Mouse (Mus musculus): Measurements from ENCODE around the gene Exosc10. TPM values are rescaled to one million over a fixed set of nuclear protein-coding genes. Genes with fewer than 3 reads are reported as not detected.
A peak's percentile ranks its signal among the peaks of the same experiment; 100 is the strongest.

Gene Exosc10
- 23.9 and 32.0 TPM in 2 replicates for polyA plus RNA-seq (2012; rRNA removed)

DNA sequence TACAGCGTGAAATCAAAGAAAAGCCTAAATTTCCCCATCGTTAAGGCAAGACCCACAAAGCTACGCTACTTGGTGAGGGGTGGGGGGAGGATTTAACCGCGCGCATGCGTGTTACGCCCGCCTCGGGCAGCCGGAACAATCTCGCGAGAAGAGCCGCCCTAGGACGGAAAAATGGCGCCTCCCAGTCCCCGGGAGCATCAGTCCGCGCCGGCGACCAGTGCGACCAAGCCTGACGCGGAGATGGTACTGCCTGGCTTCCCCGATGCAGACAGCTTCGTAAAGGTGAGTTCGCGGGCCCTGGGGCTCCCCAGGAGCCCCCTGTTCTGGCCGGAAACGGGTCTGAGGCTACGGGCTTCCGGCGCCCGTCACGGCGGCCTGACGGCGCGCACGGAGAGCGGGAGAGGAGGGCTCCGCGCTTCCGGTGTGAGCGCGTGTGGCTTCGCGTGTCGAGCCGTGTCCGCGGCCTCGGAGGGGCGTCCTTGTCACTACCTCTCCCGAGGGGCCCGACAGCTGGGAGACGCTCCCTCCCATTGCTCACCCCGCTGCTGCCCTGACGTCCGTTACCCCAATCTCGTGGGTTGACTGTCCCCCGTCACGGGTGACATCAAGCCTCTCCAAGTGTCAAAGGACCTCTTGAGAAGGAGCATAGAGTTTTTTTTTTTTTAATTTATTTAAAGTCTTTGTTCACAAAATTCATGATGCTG, at the start of gene Exosc10:
Exosc10 (plus strand) TSS at position 133 of the 704 bp plus-strand sequence.
- DNase-seq (ENCODE audit: low read depth), result peak; percentile 22

DNA sequence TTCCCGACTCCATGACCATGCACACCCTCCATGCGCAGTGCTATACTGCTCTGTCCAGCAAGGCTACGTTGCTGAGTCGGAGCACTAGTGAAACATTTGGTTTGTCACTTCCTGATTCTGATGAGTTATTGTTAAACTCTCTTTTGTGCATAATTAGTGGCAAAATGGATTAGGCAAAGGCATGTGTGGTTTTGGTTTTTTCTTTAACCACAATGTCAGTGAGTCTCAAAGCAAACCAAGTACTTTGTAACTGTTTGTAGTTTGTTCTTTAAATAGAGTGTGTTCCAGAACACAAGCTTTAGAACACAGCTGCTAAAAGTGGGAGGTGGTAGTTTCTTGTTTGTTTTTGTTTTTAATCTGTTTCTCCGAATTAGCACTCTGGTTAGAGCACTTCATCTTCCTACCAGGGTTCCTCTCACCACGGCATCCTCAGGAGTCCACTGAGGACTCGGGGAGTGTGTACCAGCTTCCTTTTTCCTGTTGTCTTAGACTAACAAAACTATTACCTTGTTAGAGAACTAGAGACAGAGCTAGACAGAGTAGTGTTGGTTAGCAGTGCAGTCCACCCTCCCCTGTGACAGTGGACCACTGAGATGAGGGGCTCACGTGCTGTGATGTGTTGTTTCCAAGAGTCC, 48.7 kb upstream of the Exosc10 start:
- no peak for DNase-seq (ENCODE audit: low read depth)

DNA sequence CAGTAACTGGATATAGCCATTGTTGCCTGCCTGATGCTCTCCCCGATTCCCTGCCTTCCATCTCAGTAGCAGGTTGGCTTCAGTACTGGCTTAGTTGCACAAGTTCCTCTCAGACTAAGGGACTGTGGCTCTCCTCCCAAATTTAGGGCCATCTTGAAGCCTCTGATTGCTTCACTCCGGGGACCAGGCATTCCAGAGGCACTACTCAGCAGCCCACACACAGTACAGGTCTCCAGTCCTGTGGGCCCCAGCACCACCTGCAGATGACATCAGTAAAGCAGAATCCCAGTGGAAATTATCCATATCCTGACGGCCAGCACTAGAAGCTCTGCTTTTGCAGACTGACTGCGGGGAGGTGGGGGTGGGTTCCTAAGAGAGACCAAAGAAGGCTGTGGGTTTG, 47.5 kb upstream of the Exosc10 start:
- no peak for DNase-seq (ENCODE audit: low read depth)

DNA sequence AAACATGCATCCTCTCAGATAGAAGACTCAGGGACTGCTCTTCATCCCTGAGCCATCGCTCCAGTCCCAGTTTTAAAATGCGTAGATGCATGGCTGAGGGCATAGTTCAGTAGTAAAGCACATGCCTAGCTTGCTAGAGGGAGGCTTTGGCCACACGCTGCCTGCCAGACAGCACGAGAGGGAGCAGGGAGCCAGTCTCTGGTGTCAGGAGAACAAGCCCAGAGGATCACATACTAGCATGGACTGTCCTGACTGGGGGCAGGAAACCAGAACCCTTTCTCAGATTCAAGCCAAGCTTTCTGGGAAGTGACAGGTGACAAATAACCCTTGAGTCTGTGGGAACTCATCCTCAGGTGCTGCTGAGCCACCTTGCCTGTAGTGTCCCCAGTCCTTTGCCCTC, 46.9 kb upstream of the Exosc10 start:
- DNase-seq (ENCODE audit: low read depth), result no peak

DNA sequence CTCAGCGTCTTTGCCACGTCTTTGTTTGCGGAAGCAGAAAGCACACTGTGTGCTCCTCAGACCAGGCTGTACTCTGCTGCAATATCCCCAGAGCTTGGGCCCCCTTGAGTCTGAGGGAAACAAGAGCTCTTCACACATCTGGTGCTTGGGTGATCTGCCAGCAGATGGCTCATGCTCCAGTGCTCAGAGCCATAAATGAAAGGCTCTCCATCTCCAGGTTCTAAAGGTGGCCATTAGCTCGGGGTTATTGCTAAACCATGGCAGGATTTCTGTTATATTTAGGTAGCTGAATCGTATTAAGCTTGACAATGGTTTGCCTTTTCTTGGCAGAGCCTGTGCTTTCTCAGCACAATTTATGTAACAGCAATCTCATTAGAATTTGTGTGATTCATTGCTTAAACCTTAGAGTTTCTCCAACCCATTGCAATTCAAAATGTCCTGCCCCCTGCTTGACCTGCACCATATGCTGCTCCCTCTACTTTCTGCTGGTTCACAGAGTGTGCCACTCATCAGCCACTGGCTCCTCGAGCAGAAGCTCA, 45.1 kb upstream of the Exosc10 start:
- no peak for DNase-seq (ENCODE audit: low read depth)

DNA sequence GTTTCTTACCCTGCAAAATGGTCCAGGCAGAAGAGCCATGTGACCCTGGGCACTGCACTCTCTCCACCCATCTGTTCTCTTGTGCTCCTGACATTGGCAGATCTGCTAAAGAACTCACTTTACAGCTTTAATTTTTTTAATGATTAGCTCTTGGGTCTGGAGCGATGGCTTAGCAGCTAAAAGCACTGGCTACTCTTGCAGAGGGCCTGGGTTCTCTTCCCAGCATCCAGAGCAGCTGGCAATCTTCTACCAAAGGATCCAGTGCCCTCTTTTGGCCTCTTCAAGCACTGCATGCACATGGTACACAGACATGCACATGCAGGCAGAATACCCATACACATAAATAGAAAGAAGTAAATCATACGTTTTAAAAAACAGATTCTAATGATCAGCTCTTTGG, 42.9 kb upstream of the Exosc10 start:
- DNase-seq (ENCODE audit: low read depth), result no peak

DNA sequence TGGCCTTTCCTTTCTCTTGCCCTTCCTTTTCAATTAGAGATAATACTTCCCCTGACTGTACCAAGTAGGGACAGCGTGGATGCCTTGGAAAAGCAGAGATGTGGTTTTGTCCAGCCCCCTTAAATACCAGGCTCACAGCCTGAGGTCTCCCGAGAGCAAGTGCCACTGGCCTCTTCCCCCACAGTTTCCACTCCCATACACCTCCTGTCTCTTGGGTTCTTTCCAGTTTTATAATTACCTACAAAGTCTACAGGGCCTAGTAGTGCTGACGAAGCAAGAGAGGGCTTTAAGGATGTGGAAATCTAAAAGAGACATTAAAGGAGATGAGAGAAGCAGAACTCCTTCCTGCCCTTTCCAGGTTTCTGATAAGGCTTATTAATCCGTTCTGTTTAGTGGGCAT, 40.4 kb upstream of the Exosc10 start:
- DNase-seq (ENCODE audit: low read depth), result no peak

DNA sequence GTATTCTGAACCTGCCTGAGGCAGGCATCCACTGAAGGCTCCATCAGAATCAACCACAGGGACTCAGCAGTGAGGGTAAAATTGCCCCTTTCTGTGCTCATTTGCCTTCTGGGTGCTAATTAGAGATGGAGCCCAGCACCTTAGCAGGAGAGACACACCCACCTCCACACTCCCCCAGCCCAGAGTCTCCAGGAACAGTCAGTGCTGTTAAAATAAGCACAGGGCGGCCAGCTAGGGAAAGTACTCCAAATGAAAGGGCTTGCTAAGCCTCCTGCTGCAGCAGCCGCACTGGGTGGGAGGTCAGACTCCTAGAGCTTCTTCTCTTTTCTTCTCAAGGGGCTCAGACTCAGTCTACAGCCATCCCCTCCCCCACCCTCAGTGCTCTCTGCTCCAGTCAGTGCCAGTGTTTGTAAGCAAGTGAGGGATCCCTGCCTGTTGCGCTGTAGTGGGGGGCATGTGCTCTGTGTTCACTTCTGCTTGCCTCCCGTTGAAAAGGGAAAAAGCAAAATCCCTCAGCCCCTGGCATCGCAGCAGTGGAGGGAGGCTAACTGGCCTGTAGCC, 39.9 kb upstream of the Exosc10 start:
- DNase-seq (ENCODE audit: low read depth), result no peak

DNA sequence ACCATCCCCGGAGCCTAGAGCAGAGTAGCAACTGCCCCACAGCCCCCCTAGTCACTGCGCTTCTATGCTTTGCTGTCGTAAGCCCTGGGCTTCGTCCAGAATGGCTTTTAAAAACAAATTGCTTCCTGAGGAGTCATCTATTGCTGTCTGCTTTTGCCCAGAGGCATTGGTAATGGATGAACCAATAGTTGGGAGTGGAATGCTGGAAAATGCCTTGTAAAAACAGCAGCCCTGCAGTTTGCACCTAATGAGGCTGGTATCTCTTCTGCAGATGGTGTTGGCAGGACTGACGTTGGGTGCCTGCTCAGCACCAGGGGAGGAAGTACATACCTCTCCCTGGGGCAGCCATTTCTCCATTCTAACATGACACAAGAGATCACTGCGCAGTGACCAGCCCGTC, 34.7 kb upstream of the Exosc10 start:
- DNase-seq (ENCODE audit: low read depth), result no peak

DNA sequence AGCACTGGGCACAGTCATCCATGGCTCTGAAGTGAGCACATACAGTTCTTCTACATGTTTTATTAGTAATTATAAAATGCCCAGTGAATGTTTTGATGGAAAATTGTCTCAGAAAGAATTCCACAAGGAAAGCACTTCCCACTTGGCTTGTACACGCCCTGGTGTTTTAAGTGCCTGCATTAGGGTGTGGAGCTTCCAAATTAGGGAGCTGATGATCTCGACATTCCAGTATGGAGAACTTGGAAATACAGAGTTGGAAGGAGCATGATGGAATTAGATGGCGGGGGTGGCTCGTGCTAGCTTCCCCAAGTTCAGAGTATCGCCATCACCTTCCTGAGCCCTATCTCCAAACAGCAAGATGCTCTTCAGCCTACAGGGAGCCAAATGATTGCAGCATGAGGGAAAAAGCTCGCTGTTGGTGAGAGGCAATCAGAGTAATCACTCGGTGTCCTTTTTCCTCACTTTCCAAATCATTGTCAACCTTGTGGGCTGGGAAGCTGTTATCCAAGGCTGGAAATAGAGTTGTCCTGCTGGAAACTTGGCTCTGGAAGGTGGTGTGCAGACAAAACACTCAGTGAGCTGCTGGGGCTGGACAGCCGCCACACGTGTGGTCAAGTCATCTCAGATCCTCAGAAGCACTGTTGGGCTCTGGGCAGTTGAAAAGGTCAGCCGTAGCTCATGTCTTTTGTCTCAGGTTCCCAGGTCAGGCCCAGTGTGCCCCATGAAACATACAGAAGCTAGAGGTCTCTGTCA, 30.9 kb upstream of the Exosc10 start:
- DNase-seq (ENCODE audit: low read depth), result no peak

DNA sequence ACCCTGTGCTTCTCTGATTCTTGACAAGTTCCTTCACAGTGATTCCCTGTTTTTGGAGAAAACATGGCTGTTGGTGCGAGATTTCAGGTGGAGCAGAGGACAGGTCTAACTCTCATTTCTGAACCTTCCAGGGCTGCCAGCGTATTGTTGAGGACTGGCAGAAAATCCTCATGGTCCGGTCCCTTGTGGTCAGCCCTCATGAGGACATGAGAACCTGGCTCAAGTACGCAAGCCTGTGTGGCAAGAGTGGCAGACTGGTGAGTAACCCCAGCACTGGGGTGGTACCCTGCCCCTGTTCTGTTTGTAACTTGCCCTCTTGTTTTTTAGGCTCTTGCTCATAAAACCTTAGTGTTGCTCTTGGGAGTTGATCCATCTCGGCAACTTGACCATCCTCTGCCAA, 27.9 kb upstream of the Exosc10 start:
- DNase-seq (ENCODE audit: low read depth), result no peak

DNA sequence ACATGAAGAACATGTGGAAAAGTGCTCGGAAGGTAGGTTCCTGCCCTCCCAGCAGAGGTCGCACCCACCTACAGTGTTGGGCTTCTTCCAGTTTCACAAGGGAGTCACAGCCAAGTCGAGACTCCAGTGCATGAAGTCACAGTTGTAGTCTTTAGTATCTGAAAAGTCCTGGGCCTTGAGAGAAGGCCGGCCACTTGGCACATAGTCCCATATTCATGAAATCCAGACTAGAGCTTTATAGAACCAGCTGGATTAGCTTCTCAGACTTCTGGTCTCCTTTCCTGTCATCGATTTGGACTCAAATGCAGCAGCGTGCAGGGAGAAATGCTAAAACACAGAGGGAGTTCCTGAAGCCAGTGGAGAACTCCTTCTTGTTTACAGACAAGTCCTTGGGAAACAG, 27.5 kb upstream of the Exosc10 start:
- DNase-seq (ENCODE audit: low read depth), result no peak

DNA sequence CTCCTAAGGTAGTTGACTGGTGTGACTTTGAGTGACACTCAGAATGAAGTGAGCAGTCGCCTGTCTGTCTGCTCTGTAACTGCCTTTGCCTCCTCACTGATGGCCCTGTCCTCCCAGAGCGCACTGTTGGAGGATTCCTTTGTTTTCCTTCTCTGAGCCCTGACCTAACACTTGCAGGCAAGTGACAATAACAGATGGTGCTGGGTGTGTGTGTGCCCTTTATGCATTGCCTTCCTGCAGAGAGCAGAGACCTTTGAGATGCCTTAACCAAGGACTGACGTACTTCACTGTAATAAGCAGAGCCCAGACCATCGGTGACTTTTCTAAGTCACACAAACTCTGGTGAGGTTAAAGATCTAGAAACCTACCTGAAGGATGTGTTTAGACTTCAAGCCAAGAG, 26.9 kb upstream of the Exosc10 start:
- DNase-seq (ENCODE audit: low read depth), result no peak

DNA sequence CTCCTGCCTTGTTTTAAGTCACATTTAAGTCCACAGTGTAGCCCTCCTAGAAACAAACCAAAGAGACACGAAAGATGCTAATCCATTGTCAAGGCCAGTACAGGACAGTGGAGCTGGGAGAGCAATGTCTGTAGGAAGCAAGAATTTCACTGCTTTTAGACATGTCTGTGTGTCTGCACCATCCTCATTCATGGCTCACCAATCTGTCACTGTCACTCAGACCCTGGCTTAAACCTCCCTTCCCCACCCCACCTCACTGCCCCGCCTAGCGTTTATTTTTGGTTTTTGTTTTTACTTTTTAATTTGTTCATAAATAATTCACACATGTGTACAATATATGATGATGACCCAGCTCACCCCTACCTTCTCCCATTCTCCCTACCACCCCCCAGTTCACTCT, 25.7 kb upstream of the Exosc10 start:
- DNase-seq (ENCODE audit: low read depth), result no peak

DNA sequence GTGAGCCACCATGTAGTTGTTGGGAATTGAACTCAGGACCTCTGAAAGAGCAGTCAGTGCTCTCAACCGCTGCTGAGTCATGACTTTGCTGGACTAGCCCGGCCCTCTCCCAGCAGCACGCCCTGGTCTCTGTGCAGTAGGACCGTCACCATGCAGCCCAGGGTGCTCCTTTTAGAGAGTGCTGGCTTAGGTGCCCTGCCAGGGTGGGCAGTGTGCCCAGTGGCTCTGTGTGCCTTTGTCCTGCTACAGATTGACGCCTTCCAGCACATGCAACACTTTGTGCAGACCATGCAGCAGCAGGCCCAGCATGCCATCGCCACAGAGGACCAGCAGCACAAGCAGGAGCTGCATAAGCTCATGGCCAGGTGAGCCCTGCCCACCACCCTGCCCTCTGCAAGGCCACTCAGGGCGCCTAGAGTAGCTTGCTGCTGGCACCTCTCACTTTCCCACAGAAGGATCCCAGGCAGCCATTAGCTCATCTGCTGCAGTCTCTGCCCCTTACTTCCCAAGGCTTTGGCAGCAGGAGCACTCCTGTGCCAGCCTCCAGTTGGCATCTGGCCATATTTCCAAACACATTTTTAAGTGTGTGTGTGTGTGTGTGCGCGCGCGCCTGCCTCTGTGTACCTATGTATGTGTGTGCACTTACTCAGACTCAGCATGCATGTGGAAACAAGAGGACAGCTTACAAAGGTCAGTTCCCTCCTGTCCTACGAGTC, 24.5 kb upstream of the Exosc10 start:
- DNase-seq (ENCODE audit: low read depth), result no peak

DNA sequence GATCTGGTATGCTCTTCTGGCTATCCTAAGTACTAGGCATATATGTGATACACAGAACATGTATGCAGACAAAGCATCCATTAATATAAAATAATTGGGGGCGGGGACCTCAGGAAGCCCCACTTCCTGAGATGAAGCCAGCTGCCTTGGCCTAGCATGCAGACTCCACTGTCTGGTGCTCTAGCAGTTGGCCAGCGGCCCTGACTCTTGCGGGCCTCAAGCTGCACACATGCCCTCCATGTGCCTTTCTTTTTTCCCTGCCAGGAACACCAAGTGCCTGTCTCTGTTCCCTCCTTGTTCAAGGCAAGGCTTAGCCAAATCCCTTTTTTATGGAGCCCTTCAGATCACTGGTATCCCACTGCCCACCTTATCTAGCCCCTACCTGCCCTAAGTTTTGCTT, 22.4 kb upstream of the Exosc10 start:
- DNase-seq (ENCODE audit: low read depth), result no peak

DNA sequence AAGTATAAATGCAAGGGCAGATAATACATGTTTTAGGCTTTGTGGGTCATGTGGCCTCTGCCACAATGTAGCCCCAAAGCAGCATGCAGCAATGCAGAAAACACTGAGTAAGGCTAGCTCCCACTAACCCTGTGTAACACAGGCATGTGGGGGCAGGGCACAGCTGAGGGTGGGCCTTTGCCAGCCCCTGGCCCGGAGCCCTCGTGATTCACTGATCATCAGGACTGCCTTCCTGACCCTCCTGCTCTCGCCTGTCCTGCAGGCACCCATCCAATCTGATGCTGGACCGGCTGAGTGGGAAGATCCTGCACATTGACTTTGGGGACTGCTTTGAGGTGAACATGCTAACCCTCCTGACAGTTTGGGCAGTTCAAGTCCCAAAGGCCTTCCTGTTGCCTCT, 9.1 kb upstream of the Exosc10 start:
- DNase-seq (ENCODE audit: low read depth), result no peak

DNA sequence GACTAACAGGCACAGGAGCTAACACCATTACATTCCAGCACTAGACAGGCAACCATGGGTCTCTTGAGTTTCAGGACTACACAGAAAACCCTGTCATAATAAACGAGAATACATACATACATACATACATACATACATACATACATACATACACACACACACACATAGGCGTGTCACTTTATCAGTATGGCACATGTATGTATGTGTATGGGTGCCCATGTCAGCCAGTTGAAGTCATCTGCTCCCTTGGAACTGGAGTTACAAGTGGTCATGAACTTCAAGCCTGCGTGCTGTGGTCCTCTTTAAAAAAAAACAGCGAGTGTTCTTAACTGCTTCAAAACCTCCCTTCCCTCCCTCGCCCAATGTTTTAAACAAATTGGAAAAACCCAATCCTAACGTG, 463 bp upstream of the Exosc10 start:
- no peak for DNase-seq (ENCODE audit: low read depth)

DNA sequence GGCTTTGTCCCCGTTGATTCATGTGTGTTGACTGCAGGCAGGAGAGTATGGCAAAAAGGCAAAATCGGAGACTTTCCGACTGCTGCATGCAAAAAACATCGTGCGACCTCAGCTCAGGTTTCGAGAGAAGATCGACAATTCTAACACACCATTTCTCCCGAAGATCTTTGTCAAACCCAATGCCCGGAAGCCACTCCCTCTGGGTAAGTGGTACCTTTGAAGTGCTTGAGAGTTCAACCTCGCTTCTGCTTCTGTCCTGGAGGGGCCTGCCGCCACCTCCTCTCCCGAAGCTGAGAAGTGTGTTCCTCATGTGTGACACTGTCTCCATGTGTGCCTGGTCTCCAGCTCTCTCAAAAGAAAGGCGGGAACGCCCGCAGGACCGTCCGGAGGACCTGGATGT, 4.4 kb downstream of the Exosc10 start:
- DNase-seq (ENCODE audit: low read depth), result no peak

DNA sequence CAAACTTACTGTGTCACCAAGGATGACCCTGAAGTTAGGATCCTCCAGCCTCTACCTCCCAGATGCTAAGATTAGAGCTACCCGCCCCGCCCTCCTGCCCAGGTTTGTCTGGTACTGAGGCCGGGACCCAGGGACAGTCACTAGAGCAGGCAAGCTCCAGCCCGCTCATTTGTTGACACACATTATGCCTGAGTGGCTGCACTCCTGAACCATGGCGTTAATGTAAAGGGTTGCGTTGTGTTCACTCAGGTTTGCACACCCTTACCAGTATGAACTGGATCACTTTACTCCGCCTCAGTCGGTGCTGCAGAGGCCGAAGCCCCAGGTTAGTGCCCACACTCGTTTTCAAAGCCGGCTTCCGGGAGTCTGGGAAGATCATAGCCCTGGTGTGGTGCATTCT, 5.4 kb downstream of the Exosc10 start:
- no peak for DNase-seq (ENCODE audit: low read depth)

DNA sequence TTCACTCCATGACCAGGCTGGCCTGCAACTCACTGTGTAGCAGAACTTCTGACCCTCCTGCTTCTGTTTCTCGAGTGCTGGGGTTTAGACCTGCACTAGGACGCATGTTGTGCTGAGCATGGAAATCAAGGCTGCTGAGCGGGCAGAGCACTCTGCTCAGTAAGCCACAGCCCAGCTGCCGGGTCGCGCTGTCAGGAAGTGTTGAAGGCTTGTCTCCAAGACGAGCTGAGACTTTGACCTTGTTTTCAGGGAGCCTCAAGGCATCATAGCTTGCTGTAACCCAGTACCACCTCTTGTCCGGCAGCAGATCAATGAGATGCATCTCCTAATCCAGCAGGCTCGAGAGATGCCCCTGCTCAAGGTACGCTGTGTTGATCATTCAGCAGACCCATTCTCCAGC, 11.9 kb downstream of the Exosc10 start:
- no peak for DNase-seq (ENCODE audit: low read depth)
